Mouse (Mus musculus) limb, embryonic 14.5 days (tissue): ENCODE data around the gene Slc17a4. TPM values are rescaled to one million over a fixed set of nuclear protein-coding genes. Genes with fewer than 3 reads are reported as not detected.

ENCODE experiments used
- ATAC-seq: fragments of 200-750 bp; cut with Nextera tagmentation; 2 replicates; pipeline ENCODE4 v1.8.0; 2017; ENCODE audit warnings: low read depth, moderate number of reproducible peaks, moderate TSS enrichment; ENCODE audit not compliant: low FRiP score
- DNase-seq: peaks from one replicate; pipeline ENCODE4 v3.0.0-alpha.2; 2015; ENCODE audit warnings: low spot score
- H3K27ac ChIP-seq: fragments of 300-500 bp; sonication (generic); replicated peaks from 2 replicates; pipeline ENCODE4 v1.5.1; 2014; ENCODE audit warnings: low read depth, mild to moderate bottlenecking, low read length, moderate library complexity, mixed read lengths
- H3K27me3 ChIP-seq: fragments of 300-500 bp; sonication (generic); 2 replicates; pipeline ENCODE4 v1.6.1; 2014; ENCODE audit warnings: low read length, mixed read lengths; ENCODE audit not compliant: control insufficient read depth, insufficient read depth
- H3K36me3 ChIP-seq: fragments of 300-500 bp; sonication (generic); 2 replicates; pipeline ENCODE4 v1.6.1; 2014; ENCODE audit warnings: mild to moderate bottlenecking, low read length, moderate library complexity, mixed read lengths; ENCODE audit not compliant: control insufficient read depth, insufficient read depth
- H3K4me1 ChIP-seq: fragments of 300-500 bp; sonication (generic); 2 replicates; pipeline ENCODE4 v1.6.1; 2014; ENCODE audit warnings: antibody characterized with exemption, low read length, mixed read lengths; ENCODE audit not compliant: control insufficient read depth, insufficient read depth
- H3K4me2 ChIP-seq: fragments of 300-500 bp; sonication (generic); replicated peaks from 2 replicates; pipeline ENCODE4 v1.6.1; 2014; ENCODE audit warnings: low read depth, mild to moderate bottlenecking, low read length, moderate library complexity; ENCODE audit not compliant: severe bottlenecking
- H3K4me3 ChIP-seq: fragments of 300-500 bp; sonication (generic); replicated peaks from 2 replicates; pipeline ENCODE4 v1.5.1; 2014; ENCODE audit warnings: low read length
- H3K9ac ChIP-seq: fragments of 300-500 bp; sonication (generic); 2 replicates; pipeline ENCODE4 v1.6.1; 2014; ENCODE audit warnings: mild to moderate bottlenecking, low read depth, low read length, moderate library complexity; ENCODE audit not compliant: severe bottlenecking
- H3K9me3 ChIP-seq: fragments of 300-500 bp; sonication (generic); 2 replicates; pipeline ENCODE4 v1.6.1; 2016; ENCODE audit warnings: low read length; ENCODE audit not compliant: control insufficient read depth
- POLR2A ChIP-seq: fragments of 200-500 bp; IDR thresholded peaks from 2 replicates; pipeline ENCODE4 v1.8.0; 2012; ENCODE audit warnings: inconsistent platforms, mild to moderate bottlenecking, moderate library complexity, borderline replicate concordance; ENCODE audit not compliant: insufficient read depth, insufficient read length; ENCODE audit errors: extremely low read depth
- WGBS: fragments of 180-500 bp; shearing (Covaris S2); extraction: QIAGEN DNeasy Blood & Tissue Kit; methylation state at CpG from one replicate; pipeline ENCODE4 v1.1.7; 2014; 5-methylcytosine and 5-hydroxymethylcytosine counted together
- polyA plus RNA-seq, 2 experiments: library from polyadenylated mRNA; depleted of rRNA in 1 of 2; stranded (reverse) in 1 of 2; unstranded in 1 of 2; fragments of >200 nt; fragmentation: Nextera tagmentation in 1 of 2; extraction: Ambion mirVana in 1 of 2; gene quantifications; 2 replicates each; pipeline versions ENCODE4 v1.2.1 to v1.2.3; 2012 to 2014

Gene Slc17a4
- not detected in 2 replicates for polyA plus RNA-seq (2012; rRNA removed)
- not detected in 2 replicates for polyA plus RNA-seq (2014; fragmentation: Nextera tagmentation; extraction: Ambion mirVana)

DNA sequence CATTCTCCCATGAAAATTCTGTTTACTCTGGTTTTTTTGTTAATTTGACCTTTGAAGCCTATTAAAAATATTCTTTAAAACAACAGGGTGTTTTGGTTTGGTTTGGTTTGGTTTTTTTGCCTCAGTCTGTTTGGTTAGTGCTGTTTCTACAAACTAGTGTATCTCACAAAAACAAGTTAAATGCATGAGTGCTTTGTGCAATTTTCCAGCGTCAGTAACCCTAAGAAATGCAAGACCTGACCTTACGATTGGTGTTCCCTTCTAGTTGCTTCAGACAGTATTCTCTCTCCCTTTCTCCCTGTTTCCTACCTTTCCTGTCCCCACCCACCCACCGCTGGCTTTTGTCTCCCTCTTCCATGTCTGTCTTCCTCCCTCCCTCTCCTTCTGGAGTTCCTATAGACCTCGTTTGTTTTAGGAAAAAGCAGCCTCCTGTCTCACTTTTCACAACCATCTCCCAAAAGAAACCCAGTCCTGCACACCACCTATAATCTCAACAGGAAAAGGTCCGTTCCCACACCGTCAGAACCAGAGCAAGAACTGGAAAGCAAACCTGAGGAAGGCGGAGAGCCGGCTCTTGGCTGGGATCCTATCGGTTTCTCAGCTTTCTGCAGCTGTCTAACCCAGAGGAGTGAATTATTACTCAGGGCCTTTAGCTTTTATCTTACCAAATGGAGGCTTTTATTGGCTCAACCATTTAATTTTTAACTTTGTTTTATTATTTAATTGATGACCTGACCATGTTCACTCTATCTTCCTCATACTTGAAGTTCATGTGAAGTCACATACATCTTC is at the start of gene Slc17a4:
Gene Slc17a4 (minus strand): TSS at position 634 of the 792 bp plus-strand sequence.
- Histone ChIP-seq H3K27me3 (no peaks in the 10 kb centered on the region), H3K36me3 (no peaks in the 10 kb centered on the region), H3K4me2 (no peak within 1 kb of the TSS), H3K4me3 (no peak within 1 kb of the TSS), H3K27ac (no peak within 1 kb of the TSS), H3K4me1 (no peaks in the 10 kb centered on the region), H3K9me3 (no peaks in the 10 kb centered on the region), H3K9ac (no peak within 1 kb of the TSS)
- ATAC-seq (no peak), DNase-seq (no peak)
- no peak for TF ChIP-seq POLR2A
- WGBS, result 67% methylated on average over 9 of the region's 9 CpGs

DNA sequence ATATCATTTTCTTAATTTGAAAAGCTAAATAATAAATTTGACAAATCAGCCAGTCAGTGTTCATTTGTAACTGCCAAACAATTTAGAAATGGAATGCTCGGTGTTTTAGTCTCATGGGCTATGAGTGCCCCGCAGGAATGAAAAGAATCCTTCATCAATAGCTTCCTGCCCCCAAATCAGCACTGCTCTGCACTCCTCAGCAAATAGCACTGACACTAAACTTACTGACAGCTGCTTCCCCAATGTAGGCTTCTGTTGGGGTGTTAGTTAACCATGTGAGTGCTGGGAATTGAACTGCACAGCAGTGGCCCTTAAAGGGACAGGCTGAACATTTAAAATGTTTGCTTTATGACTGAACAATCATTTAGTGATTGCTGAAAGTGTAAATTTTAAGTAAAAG is 45.0 kb upstream of the Slc17a4 start:
- Histone ChIP-seq H3K9ac (no peak overlapping the region), H3K27me3 (no peaks in the 10 kb centered on the region), H3K4me1 (no peaks in the 10 kb centered on the region), H3K36me3 (no peaks in the 10 kb centered on the region), H3K9me3 (no peaks in the 10 kb centered on the region), H3K4me2 (no peak overlapping the region), H3K4me3 (no peak overlapping the region), H3K27ac (no peak overlapping the region)
- ATAC-seq, result no peak
- WGBS, result 39% methylated on average over 2 of the region's 2 CpGs
- DNase-seq, result no peak
- TF ChIP-seq POLR2A, result no peak

DNA sequence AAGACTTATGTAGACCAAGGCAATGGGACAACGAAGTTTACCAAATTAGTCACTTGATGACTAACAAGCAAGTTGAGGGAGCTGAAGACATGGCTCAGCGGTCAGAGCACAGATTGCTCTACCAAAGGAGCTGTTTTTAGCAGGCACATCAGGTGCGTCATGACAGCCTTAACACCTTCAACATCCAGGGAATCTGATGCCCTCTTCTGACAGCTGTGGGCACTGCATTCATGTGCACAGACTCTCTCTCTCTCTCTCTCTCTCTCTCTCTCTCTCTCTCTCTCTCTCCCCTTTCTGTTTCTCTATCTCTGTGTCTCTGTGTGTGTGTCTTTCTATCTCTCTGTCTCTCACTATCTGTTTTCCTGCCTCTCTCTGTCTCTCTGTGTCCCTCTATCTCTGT is 36.1 kb upstream of the Slc17a4 start:
- Histone ChIP-seq H3K4me1 (peaks cover 6% of the 10 kb centered on the region; the same call in 1 of the 2 replicates), H3K36me3 (no peaks in the 10 kb centered on the region), H3K27ac (no peak overlapping the region), H3K4me3 (no peak overlapping the region), H3K9me3 (no peaks in the 10 kb centered on the region), H3K9ac (no peak overlapping the region), H3K4me2 (no peak overlapping the region), H3K27me3 (no peaks in the 10 kb centered on the region)
- DNase-seq (no peak), ATAC-seq (no peak)
- WGBS, result 69% methylated on average over 3 of the region's 3 CpGs
- no peak for TF ChIP-seq POLR2A

DNA sequence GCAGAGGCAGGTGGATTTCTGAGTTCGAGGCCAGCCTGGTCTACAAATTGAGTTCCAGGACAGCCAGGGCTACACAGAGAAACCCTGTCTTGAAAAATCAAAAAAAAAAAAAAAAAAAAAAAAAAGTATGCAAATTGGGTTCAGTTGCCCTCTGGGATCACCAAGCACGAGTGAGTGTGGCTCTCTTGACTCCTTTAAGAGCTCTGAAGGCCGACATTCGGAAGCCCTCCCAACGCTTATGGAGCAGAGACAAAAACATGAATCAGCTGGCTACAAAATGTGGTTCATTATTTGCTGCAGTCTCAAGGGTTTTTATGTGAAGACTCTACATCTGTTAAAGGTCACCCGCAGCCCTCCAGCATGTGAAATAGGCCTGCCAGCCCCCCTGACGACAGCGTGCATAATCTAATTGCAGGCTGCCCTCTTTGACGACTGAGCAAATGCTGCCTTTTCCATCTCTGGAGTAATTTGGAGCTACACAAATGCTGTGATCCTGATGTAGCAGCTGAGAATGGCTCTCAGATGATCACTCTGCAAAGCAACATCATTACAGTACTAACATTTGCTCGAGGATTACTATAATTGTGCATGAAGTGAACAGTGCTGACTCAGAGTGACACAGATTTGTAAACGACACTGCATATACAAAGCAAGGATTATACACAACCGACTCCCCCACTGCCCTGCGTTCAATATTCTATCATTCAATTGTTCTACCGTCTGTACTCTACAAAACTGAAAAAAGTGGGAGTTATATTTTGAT is 34.9 kb upstream of the Slc17a4 start:
- DNase-seq (no peak), ATAC-seq (no peak)
- Histone ChIP-seq H3K9ac (no peak overlapping the region), H3K27ac (no peak overlapping the region), H3K9me3 (no peaks in the 10 kb centered on the region), H3K36me3 (no peaks in the 10 kb centered on the region), H3K4me2 (no peak overlapping the region), H3K27me3 (no peaks in the 10 kb centered on the region), H3K4me1 (peaks cover 6% of the 10 kb centered on the region; the same call in 1 of the 2 replicates), H3K4me3 (no peak overlapping the region)
- 45% methylated on average over 14 of the region's 14 CpGs for WGBS
- TF ChIP-seq POLR2A, result no peak

DNA sequence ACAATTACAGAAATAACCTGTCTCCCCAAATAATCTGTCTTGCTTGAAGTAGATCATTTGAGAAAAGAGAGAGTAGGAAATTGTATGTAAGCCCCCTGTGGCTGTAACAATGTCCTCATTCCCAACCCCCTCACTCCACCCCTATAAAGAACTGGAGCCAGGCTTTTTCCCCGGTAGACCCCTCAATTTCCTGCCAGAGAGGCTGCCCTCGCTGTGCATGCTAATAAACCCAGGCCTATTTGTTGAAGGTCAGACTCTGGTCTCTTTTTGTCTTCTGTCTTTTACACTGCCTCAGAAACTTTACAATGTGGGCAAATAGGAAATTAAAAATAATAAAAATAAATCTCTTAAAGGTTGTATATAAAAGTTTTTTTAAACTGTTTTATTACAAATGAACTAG is 31.4 kb upstream of the Slc17a4 start:
- H3K4me3 ChIP-seq, result no peak overlapping the region
- ATAC-seq (no peak; the same call in 1 of the 2 replicates), DNase-seq (no peak)
- H3K36me3 ChIP-seq, result no peaks in the 10 kb centered on the region
- no peaks in the 10 kb centered on the region for H3K9me3 ChIP-seq
- no peak overlapping the region for H3K4me2 ChIP-seq
- H3K27ac ChIP-seq, result no peak overlapping the region
- H3K9ac ChIP-seq, result no peak overlapping the region
- WGBS, result 13% methylated on average over 2 of the region's 2 CpGs
- no peak for TF ChIP-seq POLR2A
- H3K4me1 ChIP-seq, result peaks cover 6% of the 10 kb centered on the region; the same call in 1 of the 2 replicates
- no peaks in the 10 kb centered on the region for H3K27me3 ChIP-seq
